Mouse (Mus musculus): ENCODE results near the gene Ajap1. TPM values are rescaled to one million over a fixed set of nuclear protein-coding genes. Genes with fewer than 3 reads are reported as not detected.

Ajap1 gene
- polyA plus RNA-seq, 1 experiment from 2014 or later = 0.29 TPM

- no peaks in the 10 kb centered on the region for H3K4me1 ChIP-seq (ENCODE audit: control insufficient read depth, insufficient read depth, low read length)
- no peaks in the 10 kb centered on the region for H3K9me3 ChIP-seq (ENCODE audit: control insufficient read depth, low read depth, low read length)
- no peaks in the 10 kb centered on the region for H3K36me3 ChIP-seq (ENCODE audit: control insufficient read depth, insufficient read depth, low read length)
- no peak overlapping the region for H3K4me2 ChIP-seq (replicated peaks; ENCODE audit: low read depth, low read length)
- no peak overlapping the region for H3K27ac ChIP-seq (ENCODE audit: low read length)
- no peak overlapping the region for H3K9ac ChIP-seq (replicated peaks; ENCODE audit: low read depth, low read length)
- no peaks in the 10 kb centered on the region for H3K27me3 ChIP-seq (ENCODE audit: control insufficient read depth, insufficient read depth, low read length)
- no peak overlapping the region for H3K4me3 ChIP-seq (ENCODE audit: low read depth, low read length)
- 62% methylated on average over 7 of the region's 7 CpGs for WGBS
- ATAC-seq (ENCODE audit: insufficient number of reproducible peaks, insufficient read depth, low FRiP score, low read depth) = no peak
Measured at GRCm38 (mm10) chr4:153358243-153358550, 124.4 kb downstream of the Ajap1 start.

- Histone ChIP-seq H3K27me3 (ENCODE audit: control insufficient read depth, insufficient read depth, low read length) (no peaks in the 10 kb centered on the region), H3K36me3 (ENCODE audit: control insufficient read depth, insufficient read depth, low read length) (no peaks in the 10 kb centered on the region), H3K27ac (ENCODE audit: low read length) (no peak overlapping the region), H3K4me1 (ENCODE audit: control insufficient read depth, insufficient read depth, low read length) (no peaks in the 10 kb centered on the region), H3K4me2 (replicated peaks; ENCODE audit: low read depth, low read length) (no peak overlapping the region), H3K4me3 (ENCODE audit: low read depth, low read length) (no peak overlapping the region), H3K9me3 (ENCODE audit: control insufficient read depth, low read depth, low read length) (no peaks in the 10 kb centered on the region), H3K9ac (replicated peaks; ENCODE audit: low read depth, low read length) (no peak overlapping the region)
- WGBS = 50% methylated on average over 9 of the region's 9 CpGs
- no peak for ATAC-seq (ENCODE audit: insufficient number of reproducible peaks, insufficient read depth, low FRiP score, low read depth)
Measured at GRCm38 (mm10) chr4:153357539-153358242, 124.9 kb downstream of the Ajap1 start.

GRCm38 (mm10) chr4:153356236-153356635 lies 126.4 kb downstream of the Ajap1 start:
- Histone ChIP-seq H3K36me3 (ENCODE audit: control insufficient read depth, insufficient read depth, low read length) (no peaks in the 10 kb centered on the region), H3K4me1 (ENCODE audit: control insufficient read depth, insufficient read depth, low read length) (no peaks in the 10 kb centered on the region), H3K4me2 (replicated peaks; ENCODE audit: low read depth, low read length) (no peak overlapping the region), H3K4me3 (ENCODE audit: low read depth, low read length) (no peak overlapping the region), H3K27ac (ENCODE audit: low read length) (no peak overlapping the region), H3K9ac (replicated peaks; ENCODE audit: low read depth, low read length) (no peak overlapping the region), H3K27me3 (ENCODE audit: control insufficient read depth, insufficient read depth, low read length) (no peaks in the 10 kb centered on the region), H3K9me3 (ENCODE audit: control insufficient read depth, low read depth, low read length) (no peaks in the 10 kb centered on the region)
- ATAC-seq (ENCODE audit: insufficient number of reproducible peaks, insufficient read depth, low FRiP score, low read depth) = no peak
- WGBS = 83% methylated on average over 4 of the region's 4 CpGs

GRCm38 (mm10) chr4:153344999-153345398 lies 137.6 kb downstream of the Ajap1 start:
- H3K27ac ChIP-seq (ENCODE audit: low read length) = no peak overlapping the region
- no peak overlapping the region for H3K4me3 ChIP-seq (ENCODE audit: low read depth, low read length)
- H3K4me2 ChIP-seq (replicated peaks; ENCODE audit: low read depth, low read length) = no peak overlapping the region
- no peaks in the 10 kb centered on the region for H3K27me3 ChIP-seq (ENCODE audit: control insufficient read depth, insufficient read depth, low read length)
- 99% methylated on average over 3 of the region's 3 CpGs for WGBS
- H3K9me3 ChIP-seq (ENCODE audit: control insufficient read depth, low read depth, low read length) = no peaks in the 10 kb centered on the region
- ATAC-seq (ENCODE audit: insufficient number of reproducible peaks, insufficient read depth, low FRiP score, low read depth) = no peak
- no peak overlapping the region for H3K9ac ChIP-seq (replicated peaks; ENCODE audit: low read depth, low read length)
- H3K36me3 ChIP-seq (ENCODE audit: control insufficient read depth, insufficient read depth, low read length) = no peaks in the 10 kb centered on the region
- no peaks in the 10 kb centered on the region for H3K4me1 ChIP-seq (ENCODE audit: control insufficient read depth, insufficient read depth, low read length)

GRCm38 (mm10) chr4:153340887-153341286 lies 141.7 kb downstream of the Ajap1 start:
- Histone ChIP-seq H3K27me3 (ENCODE audit: control insufficient read depth, insufficient read depth, low read length) (no peaks in the 10 kb centered on the region), H3K4me3 (ENCODE audit: low read depth, low read length) (no peak overlapping the region), H3K36me3 (ENCODE audit: control insufficient read depth, insufficient read depth, low read length) (no peaks in the 10 kb centered on the region), H3K4me2 (replicated peaks; ENCODE audit: low read depth, low read length) (no peak overlapping the region), H3K9ac (replicated peaks; ENCODE audit: low read depth, low read length) (no peak overlapping the region), H3K27ac (ENCODE audit: low read length) (no peak overlapping the region), H3K4me1 (ENCODE audit: control insufficient read depth, insufficient read depth, low read length) (no peaks in the 10 kb centered on the region), H3K9me3 (ENCODE audit: control insufficient read depth, low read depth, low read length) (no peaks in the 10 kb centered on the region)
- no peak for ATAC-seq (ENCODE audit: insufficient number of reproducible peaks, insufficient read depth, low FRiP score, low read depth)

- no peak overlapping the region for H3K4me3 ChIP-seq (ENCODE audit: low read depth, low read length)
- no peaks in the 10 kb centered on the region for H3K36me3 ChIP-seq (ENCODE audit: control insufficient read depth, insufficient read depth, low read length)
- H3K9ac ChIP-seq (replicated peaks; ENCODE audit: low read depth, low read length) = no peak overlapping the region
- no peaks in the 10 kb centered on the region for H3K9me3 ChIP-seq (ENCODE audit: control insufficient read depth, low read depth, low read length)
- no peaks in the 10 kb centered on the region for H3K4me1 ChIP-seq (ENCODE audit: control insufficient read depth, insufficient read depth, low read length)
- no peak overlapping the region for H3K4me2 ChIP-seq (replicated peaks; ENCODE audit: low read depth, low read length)
- 73% methylated on average over 15 of the region's 15 CpGs for WGBS
- no peaks in the 10 kb centered on the region for H3K27me3 ChIP-seq (ENCODE audit: control insufficient read depth, insufficient read depth, low read length)
- ATAC-seq (ENCODE audit: insufficient number of reproducible peaks, insufficient read depth, low FRiP score, low read depth) = no peak
- no peak overlapping the region for H3K27ac ChIP-seq (ENCODE audit: low read length)
Measured at GRCm38 (mm10) chr4:153335301-153335799, 147.3 kb downstream of the Ajap1 start.

- no peak overlapping the region for H3K4me2 ChIP-seq (replicated peaks; ENCODE audit: low read depth, low read length)
- no peak overlapping the region for H3K27ac ChIP-seq (ENCODE audit: low read length)
- H3K9me3 ChIP-seq (ENCODE audit: control insufficient read depth, low read depth, low read length) = no peaks in the 10 kb centered on the region
- H3K27me3 ChIP-seq (ENCODE audit: control insufficient read depth, insufficient read depth, low read length) = no peaks in the 10 kb centered on the region
- no peak for ATAC-seq (ENCODE audit: insufficient number of reproducible peaks, insufficient read depth, low FRiP score, low read depth)
- H3K4me1 ChIP-seq (ENCODE audit: control insufficient read depth, insufficient read depth, low read length) = no peaks in the 10 kb centered on the region
- H3K36me3 ChIP-seq (ENCODE audit: control insufficient read depth, insufficient read depth, low read length) = no peaks in the 10 kb centered on the region
- H3K9ac ChIP-seq (replicated peaks; ENCODE audit: low read depth, low read length) = no peak overlapping the region
- H3K4me3 ChIP-seq (ENCODE audit: low read depth, low read length) = no peak overlapping the region
- WGBS = 59% methylated on average over 10 of the region's 10 CpGs
Measured at GRCm38 (mm10) chr4:153327809-153328208, 154.8 kb downstream of the Ajap1 start.
